Mouse (Mus musculus) effector memory CD4-positive, alpha-beta T cell, adult 7 months (primary cell): ENCODE data around the gene Ceacam11. TPM values are rescaled to one million over a fixed set of nuclear protein-coding genes. Genes with fewer than 3 reads are reported as not detected.

Experiments
- polyA plus RNA-seq: library from polyadenylated mRNA; unstranded; fragments of 100-300 nt; shearing (Covaris generic); gene quantifications from one replicate; pipeline ENCODE4 v1.2.1, GENCODE M21; 2017

Gene Ceacam11
- polyA plus RNA-seq, result not detected

DNA sequence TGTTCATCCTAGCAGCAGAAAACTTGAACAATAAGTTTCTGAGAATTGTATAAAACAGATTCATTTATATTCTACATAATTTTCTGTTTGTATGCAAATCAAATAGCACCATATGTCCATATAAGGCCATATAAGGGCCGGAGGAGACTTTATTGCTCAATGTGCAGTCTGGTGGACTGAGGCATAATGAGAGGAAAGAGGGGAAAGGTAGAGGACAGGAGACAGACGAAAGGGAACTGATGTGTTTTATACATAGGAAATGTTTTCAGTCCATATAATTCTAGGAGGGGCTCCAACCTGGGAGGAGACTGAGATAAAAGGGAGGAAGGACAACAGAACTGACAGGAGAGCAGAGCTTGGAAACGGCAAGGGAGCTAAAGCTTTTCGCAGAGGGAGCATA, at the start of gene Ceacam11:
TSS of gene Ceacam11 (plus strand) at position 301 of the 400 bp plus-strand sequence.

DNA sequence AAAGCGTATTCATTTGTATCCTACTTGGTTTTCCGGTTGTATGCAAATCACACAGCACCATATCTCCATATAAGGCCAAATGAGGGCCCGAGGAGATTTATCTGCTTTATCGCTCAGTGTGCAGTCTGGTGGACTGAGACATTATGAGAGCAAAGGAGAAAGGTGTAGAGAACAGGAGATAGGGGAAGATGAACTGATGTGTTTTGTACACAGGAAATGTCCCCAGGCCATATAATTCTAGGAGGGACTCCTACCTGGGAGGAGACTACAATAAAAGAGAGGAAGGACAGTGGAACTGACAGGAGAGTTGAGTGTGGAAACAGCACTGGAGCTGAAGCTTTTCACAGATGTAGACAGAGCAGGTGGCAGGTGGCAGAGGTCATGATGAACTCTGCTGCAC, 37.7 kb downstream of the Ceacam11 start, which contains the start of gene Ceacam13:
TSS of gene Ceacam13 (plus strand) at position 301 of the 400 bp plus-strand sequence.

Other genes starting within 250 kb of the Ceacam11 start
- gene Ceacam14, start 159.5 kb upstream of the Ceacam11 start, polyA plus RNA-seq, result not detected
- gene Gm5155, start 100.4 kb upstream of the Ceacam11 start, polyA plus RNA-seq, result not detected
- not detected for gene Ceacam13, start 37.8 kb downstream of the Ceacam11 start, polyA plus RNA-seq
- gene Ceacam12, start 93.8 kb downstream of the Ceacam11 start, polyA plus RNA-seq, result not detected
- not detected for gene Igfl3, start 204.4 kb downstream of the Ceacam11 start, polyA plus RNA-seq